Mouse (Mus musculus) heart, adult 18-20 months (tissue): Measurements from ENCODE around the gene Dbndd1. TPM values are rescaled to one million over a fixed set of nuclear protein-coding genes. Genes with fewer than 3 reads are reported as not detected.
"Not testable (repeated sequence)": the region's sequence is repeated elsewhere in the genome, so short reads cannot be mapped to it uniquely, and the experiment has no call there.

Experiments
- DNase-seq, 2 experiments: peaks; one replicate each; pipeline ENCODE4 v3.0.0; 2021 to 2022; ENCODE audit warnings: mixed read lengths in 1 of 2
- long read RNA-seq, 2 experiments: library from polyadenylated mRNA; stranded (forward); transcript quantifications; one replicate each; pipeline ENCODE4 v2.0.0; 2021
- total RNA-seq, 2 experiments: library from RNA; stranded (reverse); gene quantifications; 2 replicates each; pipeline ENCODE4 v1.2.3; 2021

Gene Dbndd1
- total RNA-seq, result not detected
- long read RNA-seq, experiment 1, result 0 reads
- long read RNA-seq, experiment 2, result 0 reads

DNA sequence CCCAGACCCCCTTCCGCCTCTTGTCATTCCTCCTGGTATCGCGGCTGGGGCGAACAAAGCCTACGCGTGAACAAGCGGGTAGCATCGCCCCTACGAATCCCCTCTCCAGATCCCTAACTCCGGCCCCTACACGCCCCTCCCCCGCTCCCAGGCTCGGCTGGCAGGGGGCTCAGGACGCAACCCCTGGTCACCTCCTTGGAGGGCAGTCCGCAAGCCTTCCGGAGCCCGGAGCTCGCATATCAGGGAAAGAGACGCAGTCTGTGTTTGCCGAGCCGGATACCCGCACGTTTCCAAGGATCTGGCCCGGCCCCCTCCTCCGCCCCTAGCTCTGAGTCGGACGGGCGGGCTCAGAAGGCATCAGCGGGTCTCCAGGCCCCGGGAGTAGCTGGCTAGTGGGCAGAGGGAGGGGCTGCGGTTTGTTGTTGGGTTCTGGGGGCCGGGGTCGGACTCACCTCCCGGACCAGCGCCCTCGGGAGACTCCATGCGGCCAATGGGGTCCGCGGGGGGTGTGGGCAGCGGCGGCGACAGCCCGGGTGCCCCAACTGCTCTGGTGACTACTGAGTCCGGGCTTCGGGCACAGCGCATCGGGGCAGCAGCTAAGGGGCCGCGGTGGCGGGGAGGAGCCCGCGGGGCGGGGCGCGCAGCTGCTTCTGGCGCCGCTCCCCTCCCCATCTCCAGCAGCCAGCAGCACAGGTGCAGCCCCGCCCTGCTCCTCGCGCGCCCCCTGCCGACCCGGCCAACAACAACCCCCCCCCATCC lies at the start of gene Dbndd1:
Dbndd1 (minus strand) TSS at position 683 of the 759 bp plus-strand sequence.
- DNase-seq, result peak; percentile 11 to 12

DNA sequence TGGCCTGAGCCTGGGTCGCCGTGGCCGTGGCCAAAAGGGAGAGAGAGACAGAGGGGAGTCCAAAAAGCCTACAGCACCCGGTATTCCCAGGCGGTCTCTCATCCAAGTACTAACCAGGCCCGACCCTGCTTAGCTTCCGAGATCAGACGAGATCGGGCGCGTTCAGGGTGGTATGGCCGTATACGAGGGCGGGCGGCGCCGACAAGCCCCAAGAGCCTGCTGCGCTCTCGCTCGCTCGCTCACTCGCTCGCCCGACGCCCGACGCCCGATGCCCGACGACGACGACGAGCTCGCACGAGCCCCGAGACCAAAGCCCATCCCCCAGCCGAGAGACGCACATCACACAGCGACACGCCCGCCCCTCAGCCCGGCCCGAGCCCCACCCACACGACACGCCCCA lies 49.0 kb upstream of the Dbndd1 start:
- DNase-seq, result not testable (repeated sequence)

DNA sequence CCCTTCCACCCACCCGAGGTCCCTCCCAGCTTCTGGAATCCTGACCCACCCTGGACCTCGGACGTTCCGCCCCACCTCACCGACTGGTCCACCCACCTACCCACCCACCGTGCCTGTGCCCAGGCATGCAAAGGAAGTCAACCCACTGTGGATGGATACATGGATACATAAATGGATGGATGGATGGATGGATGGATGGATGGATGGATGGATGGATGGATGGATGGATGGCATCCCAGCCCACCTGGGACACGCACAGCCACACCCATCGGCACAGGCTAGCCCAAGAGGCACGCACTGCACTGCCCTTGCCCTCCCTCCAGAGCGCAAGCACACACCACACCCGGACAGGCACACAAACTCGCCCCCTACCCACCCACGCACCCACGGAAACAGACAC lies 22.4 kb upstream of the Dbndd1 start:
- DNase-seq, result peak in 1 of 2 experiments; percentile 40

DNA sequence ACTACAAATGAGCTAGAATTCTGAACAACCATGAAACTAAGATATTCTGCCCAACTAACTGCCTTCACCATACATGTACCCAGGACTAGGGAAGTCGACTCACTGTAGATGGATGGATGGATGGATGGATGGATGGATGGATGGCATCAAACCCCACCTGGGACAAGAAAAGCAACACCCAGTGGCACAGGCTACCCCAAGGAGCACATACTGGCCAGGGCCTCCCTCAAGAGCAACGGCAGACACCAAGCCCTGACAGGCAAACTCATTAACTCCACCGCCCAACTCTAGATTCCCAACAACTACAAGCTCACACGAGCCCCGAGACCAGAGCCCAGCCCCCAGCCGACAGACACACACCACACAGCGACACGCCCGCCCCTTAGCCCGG lies 21.7 kb upstream of the Dbndd1 start:
- no peak for DNase-seq

DNA sequence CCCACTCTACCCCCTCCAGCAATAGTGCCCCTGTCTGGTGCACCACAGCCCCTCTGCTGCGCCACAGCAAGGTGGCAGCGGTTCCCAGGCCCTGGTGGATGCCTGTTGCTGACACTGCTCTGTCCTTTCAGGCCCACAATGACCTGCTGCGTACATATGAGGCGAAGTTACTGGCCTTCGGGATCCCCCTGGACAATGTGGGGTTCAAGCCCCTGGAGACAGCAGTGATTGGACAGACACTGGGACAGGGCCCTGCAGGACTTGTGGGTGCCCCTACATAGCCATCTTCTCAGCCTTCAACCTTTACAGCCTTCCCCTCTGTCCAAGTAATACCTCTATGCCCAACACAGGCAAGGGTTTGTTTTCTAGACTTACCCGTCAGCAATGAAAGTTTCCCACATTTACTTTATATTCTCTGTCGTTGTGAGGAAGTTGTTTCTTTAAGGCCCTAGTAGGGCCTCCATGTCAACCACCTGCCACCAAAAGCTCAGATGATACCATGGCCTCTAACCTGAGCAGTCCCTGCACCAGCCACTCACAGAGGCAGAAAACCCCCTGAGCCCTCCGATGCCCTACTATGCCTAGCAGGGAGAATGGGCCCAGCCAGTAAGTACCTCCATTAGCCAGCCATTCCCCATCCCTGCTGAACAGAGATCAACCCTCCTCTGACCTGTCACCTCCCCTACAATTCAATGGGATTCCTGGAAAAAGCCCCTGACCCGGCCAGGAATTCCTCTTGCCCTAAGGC lies 21.2 kb upstream of the Dbndd1 start:
- DNase-seq, result no peak

DNA sequence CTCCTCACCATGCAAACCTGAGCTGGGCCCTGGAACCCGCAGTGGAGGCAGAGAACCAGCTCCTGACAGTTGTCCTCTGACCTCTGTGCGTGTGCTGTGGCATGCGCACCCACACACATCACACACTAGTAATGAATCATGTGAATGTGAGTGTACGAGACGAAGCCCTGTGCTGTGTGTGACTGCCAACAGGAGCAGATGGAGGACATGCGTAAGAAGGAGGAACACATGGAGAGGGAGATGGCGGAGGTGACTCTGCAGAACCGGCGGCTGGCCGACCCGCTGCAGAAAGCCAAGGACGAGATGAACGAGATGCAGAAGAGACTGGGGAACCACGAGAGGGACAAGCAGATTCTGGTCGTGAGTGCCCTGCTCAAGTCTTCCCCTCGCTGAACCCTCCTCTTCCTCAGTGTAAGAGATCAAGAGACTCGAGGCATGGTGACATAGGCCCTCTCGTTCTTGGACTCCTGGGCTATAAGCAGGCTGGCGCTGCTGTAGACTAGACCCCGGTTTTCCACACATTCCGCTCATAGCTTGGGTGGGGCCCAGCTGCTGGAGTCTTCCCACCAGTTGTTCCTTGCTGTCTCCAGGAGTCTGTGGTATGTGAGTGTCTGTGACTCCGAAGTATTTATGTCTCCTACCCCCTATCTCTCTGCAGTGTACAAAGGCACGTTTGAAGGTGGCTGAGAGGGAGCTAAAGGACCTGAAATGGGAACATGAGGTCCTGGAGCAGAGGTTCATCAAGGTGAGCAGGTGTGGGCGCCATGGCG lies 12.6 kb upstream of the Dbndd1 start:
- no peak for DNase-seq

DNA sequence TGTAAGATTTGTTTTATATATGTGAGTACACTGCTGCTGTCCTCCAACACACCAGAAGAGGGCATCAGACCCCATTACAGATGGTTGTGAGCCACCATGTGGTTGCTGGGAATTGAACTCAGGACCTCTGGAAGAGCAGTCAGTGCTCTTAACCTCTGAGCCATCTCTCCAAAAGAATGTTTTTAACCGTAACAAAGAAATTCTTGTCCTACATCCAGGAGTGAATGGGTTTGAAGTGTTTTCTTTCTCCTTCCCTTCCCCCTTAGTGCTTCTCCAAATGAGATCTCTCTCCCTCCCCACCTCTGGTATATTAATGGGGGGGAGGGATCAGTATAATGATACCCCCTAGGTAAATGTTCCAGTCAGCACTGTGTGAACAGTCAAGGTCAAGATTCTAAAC lies 4.8 kb upstream of the Dbndd1 start:
- DNase-seq, result not testable (repeated sequence)

DNA sequence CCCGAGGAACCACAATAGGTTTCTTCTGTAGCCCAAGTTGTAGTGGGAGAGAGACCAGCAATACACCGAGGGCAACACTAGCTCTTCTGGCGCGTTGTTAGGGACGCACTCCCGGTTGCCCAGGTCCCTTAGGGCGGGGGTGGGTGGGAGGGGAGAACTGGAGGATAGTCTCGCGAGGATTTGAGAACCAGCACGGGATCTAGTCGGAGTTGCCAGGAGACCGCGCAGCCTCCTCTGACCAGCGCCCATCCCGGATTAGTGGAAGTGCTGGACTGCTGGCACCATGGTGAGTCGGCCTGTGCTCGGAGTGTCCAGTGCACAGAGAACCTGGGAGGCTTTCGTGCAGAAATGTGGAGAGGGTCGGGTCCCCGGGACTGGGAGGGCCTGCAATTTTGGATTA lies 3.4 kb upstream of the Dbndd1 start, which contains the start of gene Gas8:
Gas8 (plus strand) TSS at position 168 of the 400 bp plus-strand sequence.
- DNase-seq, result peak; percentile 91 to 94

DNA sequence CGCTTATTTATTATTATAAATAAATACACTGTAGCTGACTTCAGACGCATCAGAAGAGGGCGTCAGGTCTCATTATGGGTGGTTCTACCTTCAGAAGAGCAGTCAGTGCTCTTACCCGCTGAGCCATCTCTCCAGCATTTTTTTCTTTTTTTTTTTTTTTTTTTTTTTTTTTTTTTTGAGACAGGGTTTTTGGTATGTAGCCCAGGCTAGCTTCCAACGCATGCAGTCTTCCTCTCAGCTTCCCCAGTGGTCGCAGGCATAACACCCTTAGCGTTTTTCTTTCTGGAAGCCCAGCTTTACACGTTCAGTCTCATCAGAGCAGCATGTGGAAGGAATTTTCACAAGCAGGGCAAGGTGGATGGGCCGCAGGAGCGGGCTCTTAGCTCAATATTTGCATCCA lies 2.9 kb upstream of the Dbndd1 start:
- no peak for DNase-seq

DNA sequence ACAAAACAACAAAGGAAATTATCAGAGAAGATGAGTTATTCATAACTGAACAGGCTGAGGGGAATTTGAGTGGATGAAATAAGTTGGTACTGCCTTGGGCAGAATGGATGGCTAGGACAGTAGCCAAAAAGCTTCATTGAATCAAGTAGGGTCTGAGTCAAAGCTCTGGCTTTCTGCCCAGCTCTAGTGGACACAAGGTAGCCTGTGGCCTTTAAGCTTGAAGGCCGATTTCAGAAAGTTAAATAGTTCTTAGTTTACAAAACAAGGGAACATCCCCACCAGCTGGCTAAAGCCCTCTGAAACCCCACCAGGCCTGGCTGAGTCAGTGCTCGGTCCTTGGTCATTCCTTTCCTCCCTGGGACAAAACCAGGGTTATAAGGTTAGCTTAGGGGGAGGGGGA lies 1.3 kb upstream of the Dbndd1 start:
- DNase-seq, result no peak

DNA sequence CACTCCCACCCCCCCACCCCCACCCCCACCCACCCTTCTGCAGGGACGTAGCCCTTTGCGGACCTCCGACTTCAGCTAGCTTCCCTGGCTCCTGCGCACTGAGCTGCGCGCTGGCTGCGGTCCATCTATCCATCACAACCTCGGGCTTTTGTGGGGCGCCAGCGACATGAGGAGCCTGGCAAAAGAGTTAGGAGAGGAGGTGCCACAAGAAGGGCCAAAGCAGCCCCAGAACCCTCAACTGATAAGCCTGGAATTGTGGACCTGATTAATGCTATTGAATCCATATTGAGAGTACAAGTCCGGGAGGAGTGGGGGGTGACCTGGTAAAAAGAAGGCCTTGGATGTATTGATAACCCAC lies 256 bp upstream of the Dbndd1 start:
- no peak for DNase-seq

DNA sequence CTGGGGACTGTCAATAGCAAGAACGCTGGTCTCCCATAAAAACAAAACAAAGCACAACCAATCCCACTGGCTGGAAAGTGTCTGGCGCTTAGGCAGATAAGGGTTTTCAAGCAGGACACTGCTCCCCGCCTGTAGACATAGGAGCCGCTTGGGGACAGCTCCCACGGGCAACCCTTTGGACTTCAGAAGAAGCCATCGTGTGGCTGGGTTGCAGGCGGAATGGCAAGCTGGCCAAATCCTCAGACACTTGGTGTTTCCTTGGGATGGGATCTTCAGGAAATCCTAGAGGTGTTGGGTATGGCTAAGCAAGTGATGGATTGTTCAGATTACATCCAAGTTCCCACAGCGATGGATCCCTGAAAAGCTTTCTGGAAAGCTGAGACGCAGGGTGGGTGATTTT lies 1.1 kb downstream of the Dbndd1 start:
- no peak for DNase-seq

DNA sequence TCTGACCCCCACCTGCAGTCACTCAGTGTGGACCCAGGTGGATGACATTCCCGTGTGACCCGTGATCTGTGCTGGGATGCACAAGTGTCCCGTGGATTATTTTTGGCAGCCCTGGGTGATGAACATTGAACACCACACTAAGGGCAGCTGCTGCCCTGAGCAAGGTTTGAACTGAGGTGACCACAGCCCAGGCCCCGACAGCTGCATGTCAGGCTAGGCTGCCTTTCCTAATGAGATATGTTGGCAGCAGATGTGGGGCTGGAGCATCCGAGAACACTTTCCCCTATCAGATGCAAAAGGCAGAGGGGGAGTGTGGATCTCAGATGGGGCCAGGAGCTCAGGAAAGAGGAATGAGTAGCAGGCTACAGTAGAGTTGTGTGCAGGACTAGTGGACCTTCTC lies 4.4 kb downstream of the Dbndd1 start:
- DNase-seq, result no peak

DNA sequence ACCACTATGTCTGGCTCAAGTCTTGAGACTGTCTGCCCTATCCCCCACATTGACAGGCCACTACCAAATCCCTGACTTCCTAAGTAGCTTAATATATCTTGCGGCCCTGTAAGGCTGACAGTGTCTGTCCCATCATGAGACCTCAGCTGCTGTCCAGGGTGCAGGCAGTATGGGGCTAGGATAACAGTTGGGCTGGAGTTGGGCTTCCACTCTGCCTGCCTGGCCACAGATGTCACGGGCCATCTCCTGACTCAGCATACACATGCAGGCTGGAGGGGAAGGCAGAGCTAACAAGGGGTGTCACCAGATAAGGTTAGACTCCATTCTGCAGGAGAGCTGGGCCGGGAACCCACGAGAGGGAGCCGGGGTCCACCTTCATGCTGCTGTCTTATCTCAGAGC lies 8.1 kb downstream of the Dbndd1 start:
- no peak for DNase-seq

DNA sequence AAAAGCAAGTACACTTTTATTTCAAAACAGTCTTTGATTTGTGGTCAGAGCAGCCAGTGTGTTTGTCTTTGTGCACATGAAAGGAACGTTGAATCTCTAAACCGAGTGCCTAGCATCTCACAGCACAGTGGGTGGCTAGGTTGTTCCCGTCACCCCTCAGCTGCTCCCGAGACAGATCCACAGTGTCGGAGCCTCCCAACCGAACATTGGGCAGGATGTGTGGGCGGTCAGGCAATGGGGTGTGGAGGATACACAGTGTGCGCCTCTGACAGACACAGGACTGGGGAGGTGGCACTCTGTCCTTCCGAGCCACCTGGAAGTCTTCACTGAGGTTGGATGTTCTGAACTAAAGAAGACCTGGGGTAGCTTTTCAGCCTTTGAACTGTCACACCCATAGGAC lies 9.6 kb downstream of the Dbndd1 start:
- DNase-seq, result no peak

DNA sequence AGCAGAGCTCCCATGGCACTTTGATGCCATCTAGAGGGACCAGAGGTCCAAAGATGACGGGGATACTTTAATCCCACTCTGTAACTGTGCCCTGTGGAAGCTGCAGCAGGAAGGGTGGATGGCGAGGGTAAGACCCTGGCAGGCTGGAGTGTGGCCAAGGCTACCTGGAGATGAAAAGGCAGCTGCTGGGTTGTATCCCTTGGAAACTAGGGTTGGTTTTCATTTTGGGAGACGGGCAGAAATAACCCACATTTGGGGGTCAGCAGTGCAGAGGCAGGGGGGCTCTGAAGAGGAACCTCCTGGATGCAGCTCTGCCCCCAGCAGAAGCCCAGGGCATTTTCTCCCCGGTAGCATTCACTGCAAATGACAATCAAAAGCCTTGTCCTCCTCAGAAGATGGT lies 10.0 kb downstream of the Dbndd1 start:
- DNase-seq, result no peak

DNA sequence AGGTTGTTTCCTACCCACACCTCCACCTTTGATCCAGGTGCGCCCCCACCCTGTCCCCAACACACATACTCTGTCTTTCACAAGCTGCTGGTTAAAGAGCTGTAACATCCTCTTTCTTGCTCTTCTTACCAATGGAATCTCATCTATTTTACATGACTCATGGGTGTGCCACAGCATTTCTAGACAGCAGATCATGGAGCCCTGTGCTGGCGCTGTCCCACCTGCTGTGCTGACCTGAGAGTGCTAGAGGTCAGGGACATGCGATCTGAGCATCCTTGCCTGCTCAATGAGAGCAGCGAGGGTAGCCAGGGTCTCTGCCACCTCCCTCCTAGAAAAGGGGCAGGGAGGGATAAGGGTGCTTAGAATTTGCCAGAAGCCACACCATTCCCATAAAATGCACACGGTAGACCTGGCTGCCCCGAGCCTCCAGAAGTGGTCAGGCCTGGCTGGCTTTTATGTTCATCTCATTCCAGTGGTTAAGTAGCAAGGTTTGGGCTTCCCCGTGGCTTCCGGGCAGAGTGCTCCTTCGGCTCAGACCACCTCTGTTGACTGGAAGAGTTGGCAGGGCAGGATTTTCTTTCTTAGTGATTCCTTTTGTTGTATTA lies 10.6 kb downstream of the Dbndd1 start:
- no peak for DNase-seq

DNA sequence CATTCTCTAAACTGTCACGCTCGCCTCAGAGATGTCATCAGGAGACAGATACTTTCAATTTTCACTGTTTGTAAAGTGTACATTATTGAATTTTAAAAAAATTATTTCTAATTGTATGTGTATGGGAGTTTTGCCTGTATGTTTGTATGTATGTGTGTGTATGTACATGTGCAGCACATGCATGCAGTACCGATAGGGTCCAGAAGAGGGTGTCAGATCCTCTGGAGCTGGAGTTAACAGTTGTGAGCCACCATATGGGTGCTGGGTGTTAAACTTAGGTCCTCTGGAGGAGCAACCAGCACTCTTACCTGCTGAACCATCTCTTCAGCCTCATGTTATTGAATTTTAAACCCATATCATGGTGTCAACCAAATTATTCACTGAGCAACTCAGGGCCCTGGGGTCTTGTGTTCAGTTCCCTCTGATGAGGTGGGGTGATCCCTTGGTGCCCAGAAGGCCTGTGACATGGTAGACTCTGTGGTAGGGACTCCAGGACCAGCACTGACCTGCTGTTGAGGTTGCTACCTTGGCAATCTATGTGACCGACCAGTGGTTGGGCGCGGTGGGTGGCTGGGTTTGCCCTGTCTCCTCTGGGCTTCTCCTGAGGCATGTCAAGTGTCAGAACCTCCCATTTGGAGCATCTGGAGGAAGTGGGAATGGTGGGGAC lies 11.3 kb downstream of the Dbndd1 start:
- DNase-seq, result no peak

DNA sequence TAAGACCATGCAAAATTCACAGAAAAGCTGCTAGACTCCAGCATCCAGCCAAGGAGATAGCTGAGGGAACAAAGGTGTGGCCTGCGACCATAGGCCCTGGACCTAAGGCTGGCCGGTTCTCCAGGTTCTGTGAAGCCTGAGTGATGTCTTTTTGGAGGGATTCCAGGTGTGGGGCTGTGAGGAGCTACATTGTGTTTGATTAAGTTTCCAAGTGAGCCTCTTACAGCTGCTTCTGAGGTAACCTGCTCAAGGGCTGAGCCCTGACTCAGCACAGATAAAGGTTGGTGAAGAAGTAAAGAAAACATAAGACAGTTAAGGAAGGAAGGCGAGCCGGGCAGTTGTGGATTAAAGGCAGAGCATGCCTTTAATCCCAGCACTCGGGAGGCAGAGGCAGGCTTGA lies 13.1 kb downstream of the Dbndd1 start:
- DNase-seq, result no peak

DNA sequence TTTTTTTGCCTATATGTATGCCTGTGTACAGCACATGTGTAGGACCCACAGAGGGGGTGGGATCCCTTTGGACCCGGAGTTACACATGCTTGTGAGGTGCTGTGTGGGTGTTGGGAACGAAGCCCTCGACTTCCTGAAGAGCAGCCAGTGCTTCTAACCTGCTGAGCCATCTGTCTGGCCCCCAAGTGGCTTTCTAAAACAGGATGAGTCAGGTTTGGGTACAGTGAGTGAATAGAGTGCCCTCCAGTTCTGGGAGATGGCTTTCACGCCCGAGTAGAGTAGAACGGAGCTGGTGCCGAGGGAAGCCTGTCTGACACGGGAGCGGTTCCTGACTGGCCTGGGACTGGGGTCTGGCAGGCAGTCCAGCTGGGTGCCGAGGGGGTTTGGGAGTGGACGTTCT lies 15.7 kb downstream of the Dbndd1 start:
- no peak for DNase-seq

DNA sequence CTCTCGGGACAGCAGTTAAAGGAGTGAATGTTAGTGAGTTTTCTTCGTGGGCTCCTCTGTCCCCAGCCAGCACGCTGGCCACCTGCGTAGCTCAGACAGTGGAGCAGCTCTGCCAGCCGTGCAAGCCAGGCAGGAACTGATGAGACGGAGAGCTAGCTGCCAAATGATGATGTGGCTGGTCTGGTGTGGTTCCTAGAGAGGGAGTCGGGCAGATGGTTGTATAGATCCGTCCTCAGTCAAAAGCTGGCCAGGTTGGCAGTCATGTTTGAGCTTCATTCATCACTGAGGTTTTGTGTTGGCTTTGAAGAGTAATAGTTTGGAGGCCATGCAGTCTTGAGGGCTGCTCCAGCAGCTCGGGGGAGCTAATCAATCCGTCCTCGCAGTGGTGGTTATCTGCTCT lies 16.3 kb downstream of the Dbndd1 start:
- no peak for DNase-seq

DNA sequence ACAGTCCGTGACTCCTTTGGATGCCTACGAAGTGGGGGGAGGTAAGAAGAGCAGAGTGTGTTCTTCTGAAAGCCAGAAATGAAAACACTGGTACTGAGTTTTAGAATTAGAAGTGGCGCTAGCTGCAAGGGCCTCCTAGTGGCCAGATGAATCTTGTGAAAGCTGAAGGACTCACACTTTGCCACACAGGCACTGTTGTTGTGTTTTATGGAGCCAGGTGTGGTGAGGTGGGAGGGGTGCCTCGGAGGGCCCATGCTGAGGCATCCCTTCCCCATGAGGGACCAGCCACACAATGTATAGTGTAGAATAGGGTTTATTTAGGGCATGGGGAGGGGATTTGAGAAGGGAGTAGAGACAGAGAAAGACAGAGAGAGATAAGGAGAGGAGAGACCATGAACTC lies 17.6 kb downstream of the Dbndd1 start:
- no peak for DNase-seq
